Mouse (Mus musculus): ENCODE data around the gene Hspg2.

Gene Hspg2

DNA sequence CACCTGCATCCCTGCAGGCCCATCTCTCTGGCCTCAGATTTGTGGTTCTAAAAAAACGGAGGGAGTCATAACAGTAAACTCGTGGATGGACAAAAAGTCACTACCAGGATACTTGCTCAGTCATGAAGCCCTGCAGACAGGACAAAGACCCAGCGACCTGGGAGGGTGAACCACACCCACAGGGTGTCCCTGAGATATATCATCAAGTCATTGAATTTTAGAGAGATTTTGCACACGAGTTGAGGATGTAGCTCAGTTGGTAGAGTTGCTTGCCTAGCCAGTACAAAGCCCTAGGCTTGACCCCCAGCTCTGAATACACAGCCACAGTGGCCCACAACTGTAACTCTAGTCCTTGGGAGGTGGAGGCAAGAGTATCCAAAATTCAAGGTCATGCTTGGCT is 7.4 kb upstream of the Hspg2 start:
- DNase-seq (ENCODE audit: extremely low spot score): no peak

- DNase-seq (ENCODE audit: extremely low spot score): no peak
Observed at GRCm38 (mm10) chr4:137461981-137462690, 6.4 kb upstream of the Hspg2 start.

- DNase-seq (ENCODE audit: extremely low spot score): no peak
Observed at GRCm38 (mm10) chr4:137465125-137465787, 3.3 kb upstream of the Hspg2 start.

DNA sequence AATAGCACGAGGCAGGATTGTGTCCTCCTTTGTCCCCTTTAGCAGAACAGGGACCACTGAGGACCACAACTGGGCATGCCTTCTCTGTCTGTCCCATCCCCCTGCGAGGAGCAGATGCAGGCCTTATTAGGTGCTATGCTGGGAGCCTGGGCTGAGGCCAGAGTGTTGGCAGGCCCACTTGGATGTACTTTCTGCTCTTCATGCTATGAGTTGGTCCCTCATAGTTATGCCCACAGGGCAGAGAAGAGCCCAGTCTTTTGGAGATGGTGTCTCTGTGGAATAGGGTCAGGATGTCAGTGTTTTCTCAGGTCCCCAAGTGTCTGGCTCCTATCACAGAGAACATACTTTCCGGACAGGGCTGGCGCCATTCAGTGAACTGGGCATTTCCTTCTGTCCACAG is 1.6 kb upstream of the Hspg2 start:
- DNase-seq (ENCODE audit: extremely low spot score): no peak

DNA sequence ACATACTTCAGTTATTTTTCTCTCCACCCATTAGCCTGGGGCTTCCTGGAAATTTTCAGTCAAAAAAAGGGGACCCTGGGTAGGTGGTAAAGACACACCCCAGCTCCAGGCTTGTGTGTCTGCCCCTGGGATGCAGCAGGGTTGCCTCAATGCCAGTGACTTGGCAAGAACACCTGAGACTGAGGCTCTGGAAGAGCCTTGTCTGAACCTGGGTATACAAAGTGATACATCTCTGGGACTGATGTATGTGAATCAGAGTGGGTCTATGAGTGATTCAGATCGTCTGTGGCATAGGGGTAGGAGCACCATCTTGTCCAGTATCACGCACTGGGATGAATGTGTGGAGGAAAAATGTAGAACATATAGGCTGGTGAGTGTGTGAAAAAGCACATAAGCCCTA is 1.0 kb upstream of the Hspg2 start:
- no peak for DNase-seq (ENCODE audit: extremely low spot score)

- no peak for DNase-seq (ENCODE audit: extremely low spot score)
Observed at GRCm38 (mm10) chr4:137469081-137469844, 694 bp downstream of the Hspg2 start.

GRCm38 (mm10) chr4:137469845-137470692 is 1.5 kb downstream of the Hspg2 start:
- no peak for DNase-seq (ENCODE audit: extremely low spot score)

DNA sequence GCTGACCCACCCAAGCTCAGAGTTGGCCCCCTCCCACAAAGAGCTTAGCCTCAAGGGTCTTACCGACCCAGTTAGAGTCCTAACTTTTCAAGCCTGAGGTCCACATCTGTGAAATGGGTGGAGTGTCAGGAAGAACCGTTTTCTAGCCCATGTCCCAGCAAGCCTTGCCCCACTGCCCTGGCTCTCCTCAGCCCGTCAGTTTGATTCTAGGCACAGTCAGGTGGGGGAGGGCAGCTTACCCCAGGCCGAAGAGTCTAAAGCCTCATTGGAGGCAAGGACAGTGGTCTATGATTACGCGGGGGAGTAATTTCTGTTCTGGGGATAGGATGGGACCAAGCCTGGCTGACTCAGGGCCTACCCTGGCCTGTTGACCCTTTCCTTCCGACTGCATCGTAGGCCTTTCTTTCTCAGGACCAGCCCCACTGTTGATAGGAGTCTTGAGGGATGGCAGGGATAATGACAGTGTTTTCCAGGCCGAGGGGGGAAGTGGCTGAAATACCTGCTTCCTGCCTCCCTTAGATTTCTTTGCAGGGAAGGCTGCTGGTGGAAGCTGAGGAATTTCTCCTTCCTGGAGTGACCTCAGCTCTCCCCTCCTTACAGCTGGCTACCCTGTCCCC is 2.2 kb downstream of the Hspg2 start:
- no peak for DNase-seq (ENCODE audit: extremely low spot score)

- no peak for DNase-seq (ENCODE audit: extremely low spot score)
Observed at GRCm38 (mm10) chr4:137471326-137471725, 2.8 kb downstream of the Hspg2 start.

GRCm38 (mm10) chr4:137473240-137473639 is 4.7 kb downstream of the Hspg2 start:
- no peak for DNase-seq (ENCODE audit: extremely low spot score)

DNA sequence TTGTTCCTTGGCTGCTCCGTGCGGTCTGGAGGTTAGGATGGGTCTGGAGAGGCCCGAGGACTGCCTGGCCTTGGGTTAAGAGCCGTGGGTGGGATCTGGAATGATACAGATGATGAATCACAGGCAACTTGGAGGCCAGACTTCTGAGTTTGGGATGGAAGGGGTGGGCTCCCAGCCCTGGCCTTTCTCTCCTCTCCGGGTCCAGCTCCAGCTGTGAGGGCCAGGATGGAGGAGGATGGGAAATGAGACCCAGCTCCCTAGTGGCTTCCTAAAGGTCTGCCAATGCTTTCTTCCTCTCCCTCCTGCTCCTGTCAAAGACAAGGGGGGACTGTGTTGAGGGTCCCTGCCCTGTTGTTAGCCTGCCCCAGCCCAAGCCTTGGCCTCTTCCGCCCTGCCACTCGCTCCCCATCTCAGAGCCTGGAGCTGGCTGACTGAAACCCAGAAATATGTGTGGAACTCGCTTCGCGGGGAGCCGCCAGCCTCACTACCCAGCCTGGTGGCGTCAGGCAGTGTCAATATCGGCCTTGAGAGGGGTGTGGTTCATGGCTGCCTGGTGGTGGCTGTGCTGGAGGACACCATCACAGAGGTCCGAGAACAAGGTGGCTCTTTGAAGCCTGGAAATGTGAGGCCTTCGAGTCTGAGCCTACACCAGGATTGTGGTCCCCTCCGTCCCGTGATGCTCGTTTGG is 5.3 kb downstream of the Hspg2 start:
- no peak for DNase-seq (ENCODE audit: extremely low spot score)

DNA sequence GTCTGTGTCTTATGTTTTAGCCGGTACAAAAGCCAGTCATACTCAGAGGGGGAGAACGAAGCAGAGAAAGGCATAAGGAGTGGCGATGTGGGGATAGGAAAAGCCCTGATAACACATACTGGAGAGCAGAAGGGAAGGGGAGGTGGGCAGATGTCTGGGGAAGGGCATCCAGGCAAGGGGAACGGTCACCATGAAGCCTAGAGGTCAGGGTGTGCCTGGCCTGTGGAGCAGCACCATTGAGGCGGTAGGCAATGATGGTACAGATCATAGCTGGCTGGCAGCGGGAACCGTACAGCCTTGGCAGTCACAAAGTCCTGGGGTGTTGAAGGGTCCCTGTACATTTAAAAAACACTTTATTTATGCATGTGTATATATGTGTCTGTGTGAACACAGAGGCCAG is 6.1 kb downstream of the Hspg2 start:
- no peak for DNase-seq (ENCODE audit: extremely low spot score)

- no peak for DNase-seq (ENCODE audit: extremely low spot score)
Observed at GRCm38 (mm10) chr4:137475271-137476050, 6.9 kb downstream of the Hspg2 start.

GRCm38 (mm10) chr4:137476065-137476760 is 7.6 kb downstream of the Hspg2 start:
- DNase-seq (ENCODE audit: extremely low spot score): no peak

DNA sequence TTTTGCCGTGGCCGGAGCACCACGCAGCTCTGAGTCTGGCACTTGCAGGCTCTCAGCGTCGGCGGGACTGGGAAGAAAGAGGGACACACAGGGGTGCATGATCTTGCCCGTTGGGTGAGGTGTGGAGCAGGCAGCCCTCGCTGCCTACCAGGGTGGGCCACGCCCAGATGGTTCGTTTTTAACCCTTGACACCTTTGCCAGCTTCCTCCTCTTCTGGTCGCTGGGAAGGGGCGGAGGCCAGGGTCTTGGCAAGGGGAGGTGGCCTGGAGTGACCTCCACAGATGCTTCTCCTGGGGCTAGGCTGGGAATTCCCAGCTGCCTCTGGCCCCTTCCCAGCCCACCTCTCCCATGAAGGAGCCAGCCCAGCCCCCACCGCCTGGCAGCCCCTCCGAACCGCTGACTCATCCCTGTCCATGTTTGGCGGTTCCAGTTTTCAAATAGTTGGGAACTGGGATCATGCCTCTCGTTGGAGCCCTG is 8.2 kb downstream of the Hspg2 start:
- no peak for DNase-seq (ENCODE audit: extremely low spot score)

GRCm38 (mm10) chr4:137477611-137478010 is 9.0 kb downstream of the Hspg2 start:
- no peak for DNase-seq (ENCODE audit: extremely low spot score)

- no peak for DNase-seq (ENCODE audit: extremely low spot score)
Observed at GRCm38 (mm10) chr4:137478306-137478705, 9.7 kb downstream of the Hspg2 start.

DNA sequence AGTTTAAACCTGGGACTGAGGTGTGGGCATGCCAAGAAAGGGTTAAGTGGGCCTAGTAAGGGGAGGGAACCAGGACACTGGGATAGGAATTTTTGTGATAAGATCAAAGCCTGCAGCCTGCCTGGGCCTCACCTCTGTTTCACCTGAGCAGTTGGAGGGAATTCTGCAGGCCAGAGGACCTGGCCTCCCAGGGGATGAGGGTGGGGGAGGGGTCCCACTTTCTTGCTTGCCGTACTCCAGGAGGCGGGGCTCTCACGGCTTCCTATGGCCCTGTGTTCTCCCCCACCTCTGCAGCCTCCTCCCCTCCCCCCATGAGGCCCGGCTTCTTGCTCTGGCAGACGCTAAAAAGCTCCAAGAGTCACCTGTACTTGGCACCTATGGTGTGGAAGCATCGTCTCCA is 11.2 kb downstream of the Hspg2 start:
- no peak for DNase-seq (ENCODE audit: extremely low spot score)

Data from embryo, embryonic 9.5 days (tissue).